Mouse (Mus musculus) ES-E14 (cell line): ENCODE data around the gene Dnajc10. TPM values are rescaled to one million over a fixed set of nuclear protein-coding genes. Genes with fewer than 3 reads are reported as not detected.

Experiments
- DNase-seq: peaks from one replicate; pipeline ENCODE4 v3.0.0-alpha.2; 2013; ENCODE audit warnings: low read depth, low spot score
- H3K27ac ChIP-seq: 2 replicates; pipeline ENCODE4 v1.5.1; 2012; ENCODE audit warnings: low read depth, mild to moderate bottlenecking, low read length, moderate library complexity, mixed read lengths; ENCODE audit not compliant: poor library complexity, insufficient read depth, severe bottlenecking
- H3K36me3 ChIP-seq: 2 replicates; pipeline ENCODE4 v1.6.1; 2012; ENCODE audit warnings: mild to moderate bottlenecking, low read length, moderate library complexity, mixed read lengths; ENCODE audit not compliant: control insufficient read depth, poor library complexity, insufficient read depth, severe bottlenecking
- H3K4me1 ChIP-seq, 2 experiments: fragments of 150-350 bp in 1 of 2; sonication (generic) in 1 of 2; 2 replicates each; pipeline ENCODE4 v1.6.1; 2012; ENCODE audit warnings: low read length in 2 of 2, mild to moderate bottlenecking in 1 of 2, mixed read lengths in 1 of 2; ENCODE audit not compliant: control insufficient read depth in 2 of 2, insufficient read depth in 2 of 2, poor library complexity in 1 of 2
- H3K4me3 ChIP-seq, 2 experiments: fragments of 150-350 bp in 1 of 2; sonication (generic) in 1 of 2; 2 replicates each; pipeline ENCODE4 v1.5.1; 2012; ENCODE audit warnings: low read length in 2 of 2, low read depth in 1 of 2, mild to moderate bottlenecking in 1 of 2, mixed read lengths in 1 of 2; ENCODE audit not compliant: insufficient read depth in 1 of 2, poor library complexity in 1 of 2, severe bottlenecking in 1 of 2
- H3K9ac ChIP-seq: 2 replicates; pipeline ENCODE4 v1.6.1; 2012; ENCODE audit warnings: low read depth, mild to moderate bottlenecking, low read length, mixed read lengths; ENCODE audit not compliant: poor library complexity, insufficient read depth, severe bottlenecking
- H3K9me3 ChIP-seq: fragments of 150-350 bp; sonication (generic); 2 replicates; pipeline ENCODE4 v1.6.1; 2012; ENCODE audit warnings: low read depth, mild to moderate bottlenecking, low read length; ENCODE audit not compliant: control insufficient read depth, insufficient read depth
- CHD2 ChIP-seq: IDR thresholded peaks from 2 replicates; pipeline ENCODE4 v1.6.1; 2014; ENCODE audit warnings: mild to moderate bottlenecking, low read depth, low read length, inconsistent platforms
- HCFC1 ChIP-seq: IDR thresholded peaks from 2 replicates; pipeline ENCODE4 v1.6.1; 2012; ENCODE audit warnings: low read length, inconsistent platforms, borderline replicate concordance; ENCODE audit not compliant: insufficient read depth
- MAFK ChIP-seq: IDR thresholded peaks from 2 replicates; pipeline ENCODE4 v1.6.1; 2014; ENCODE audit warnings: mild to moderate bottlenecking, low read depth, low read length, inconsistent platforms; ENCODE audit not compliant: insufficient read depth
- ZC3H11A ChIP-seq: IDR thresholded peaks from 2 replicates; pipeline ENCODE4 v1.6.1; 2012; ENCODE audit warnings: low read depth, mild to moderate bottlenecking, inconsistent platforms, low read length, borderline replicate concordance
- ZNF384 ChIP-seq: IDR thresholded peaks from 2 replicates; pipeline ENCODE4 v1.6.1; 2012; ENCODE audit warnings: low read depth, low read length, inconsistent platforms
- in situ Hi-C, 2 experiments: fragments of 600-800 bp; cut with MboI; formaldehyde crosslinking; loops; one replicate each; pipeline ENCODE4 v1.15.1; 2025; ENCODE audit warnings: low sequenced_read_pairs in 2 of 2, inconsistent platforms in 1 of 2; ENCODE audit not compliant: unreplicated experiment in 2 of 2
- total RNA-seq: library from RNA; depleted of rRNA; stranded (reverse); fragments of 300-350 nt; gene quantifications from 2 replicates; pipeline ENCODE4 v1.2.3, GENCODE M21; 2012

Dnajc10 gene
- total RNA-seq, 1 experiment = 78.3 TPM

DNA sequence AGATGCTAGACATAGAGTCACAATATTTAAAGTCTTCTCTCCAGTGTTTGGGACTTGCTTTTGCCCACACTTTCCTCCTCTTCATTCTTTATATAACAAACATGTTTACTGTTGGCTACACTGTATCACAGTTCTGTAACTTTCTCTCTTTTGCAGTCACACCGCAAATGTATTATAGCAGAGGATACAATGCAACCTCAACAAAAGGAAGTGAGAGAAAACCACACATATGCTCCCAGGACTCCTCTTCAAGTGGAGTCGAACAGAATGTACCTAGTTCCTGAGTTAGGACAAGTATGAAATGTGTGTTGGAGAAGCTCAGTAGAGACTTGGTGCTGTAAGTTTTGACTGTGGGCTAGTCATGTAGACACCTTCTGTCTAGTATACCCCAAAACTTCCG lies 42.2 kb upstream of the Dnajc10 start:
- Histone ChIP-seq H3K9me3 (no peaks in the 10 kb centered on the region), H3K9ac (no peak overlapping the region), H3K4me1 (no peaks in the 10 kb centered on the region), H3K27ac (no peak overlapping the region), H3K36me3 (no peaks in the 10 kb centered on the region), H3K4me3 (no peak overlapping the region)
- DNase-seq = no peak
- in situ Hi-C loops = loop anchor here in 1 of 2 experiments (10.0 kb wide), 1 partner anchor 408 kb away; no protein-coding TSS in a partner anchor
- no peak for TF ChIP-seq ZC3H11A
- no peak for TF ChIP-seq ZNF384
- TF ChIP-seq CHD2 = no peak
- no peak for TF ChIP-seq MAFK
- TF ChIP-seq HCFC1 = no peak

DNA sequence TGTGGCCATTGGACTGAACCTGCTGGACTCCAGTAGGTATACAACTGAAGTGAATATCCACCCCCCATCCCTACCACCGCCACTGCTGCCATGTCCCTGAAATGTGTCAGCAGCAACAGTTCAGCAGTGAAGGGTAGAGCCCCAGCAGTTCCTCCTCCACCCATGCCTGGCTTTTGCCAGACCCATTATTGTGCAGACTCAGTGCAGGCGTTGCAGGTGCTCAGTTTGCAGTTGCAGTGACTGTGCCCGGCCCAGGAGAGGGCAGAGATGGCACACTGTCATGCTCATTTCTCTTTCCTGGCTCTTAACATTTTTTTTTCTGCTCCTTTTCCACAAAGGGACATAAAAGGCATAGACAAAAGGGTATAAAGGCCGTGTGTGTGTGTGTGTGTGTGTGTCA lies 41.5 kb upstream of the Dnajc10 start:
- no peak for DNase-seq
- Histone ChIP-seq H3K36me3 (no peaks in the 10 kb centered on the region), H3K9me3 (no peaks in the 10 kb centered on the region), H3K4me1 (no peaks in the 10 kb centered on the region), H3K9ac (no peak overlapping the region), H3K27ac (no peak overlapping the region), H3K4me3 (no peak overlapping the region)
- in situ Hi-C loops = loop anchor here in 1 of 2 experiments (10.0 kb wide), 1 partner anchor 409 kb away; no protein-coding TSS in a partner anchor
- no peak for TF ChIP-seq HCFC1
- TF ChIP-seq MAFK = no peak

DNA sequence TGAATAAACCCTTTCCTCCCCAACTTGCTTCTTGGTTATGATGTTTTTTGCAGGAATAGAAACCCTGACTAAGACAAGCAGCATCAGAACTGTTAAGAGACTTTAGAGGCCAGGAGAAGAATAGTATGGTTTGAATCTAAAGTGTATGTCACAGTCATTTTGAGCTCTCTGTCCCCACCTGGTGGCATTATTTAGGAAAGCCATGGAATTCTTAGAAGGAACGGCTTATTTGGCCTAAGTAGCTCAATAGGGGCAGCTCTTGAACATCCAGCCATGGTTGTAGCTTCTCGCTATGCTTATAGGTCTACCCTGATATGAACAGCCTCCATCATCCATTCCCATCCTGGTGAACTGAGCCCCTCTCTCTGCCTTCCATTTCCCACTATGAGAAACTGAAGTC lies 40.1 kb upstream of the Dnajc10 start:
- no peaks in the 10 kb centered on the region for H3K36me3 ChIP-seq
- in situ Hi-C loops = loop anchor here in 1 of 2 experiments (10.0 kb wide), 1 partner anchor 410 kb away; no protein-coding TSS in a partner anchor
- no peaks in the 10 kb centered on the region for H3K9me3 ChIP-seq
- no peak overlapping the region for H3K9ac ChIP-seq
- TF ChIP-seq ZNF384 (no peak), MAFK (no peak), ZC3H11A (0 out of 2 replicates have a peak, but pooled peaks have one; percentile 22)
- DNase-seq = peak; percentile 66
- H3K27ac ChIP-seq = no peak overlapping the region
- no peaks in the 10 kb centered on the region for H3K4me1 ChIP-seq
- no peak overlapping the region for H3K4me3 ChIP-seq

DNA sequence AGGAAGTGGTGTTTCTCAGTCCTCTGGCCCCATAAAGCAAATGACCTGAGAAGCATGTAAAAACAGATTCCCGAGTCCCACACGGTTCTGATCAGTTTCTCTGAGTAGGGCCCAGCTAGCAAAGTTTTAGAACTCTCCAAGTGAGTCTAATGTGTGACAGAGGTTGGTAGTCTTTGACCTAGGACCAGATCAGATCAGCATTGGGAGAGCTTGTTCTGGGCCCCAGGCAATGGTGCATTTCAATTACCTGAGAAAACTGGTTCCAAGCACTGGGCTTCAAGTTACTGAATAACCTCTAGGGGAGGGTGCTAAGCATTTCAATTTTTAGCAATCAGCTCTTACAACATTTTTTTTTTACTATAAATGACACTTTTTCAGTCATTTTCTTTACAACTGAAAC lies 33.1 kb upstream of the Dnajc10 start:
- no peak overlapping the region for H3K9ac ChIP-seq
- in situ Hi-C loops = no loop called here
- TF ChIP-seq CHD2 (no peak), HCFC1 (no peak), ZC3H11A (no peak), MAFK (no peak), ZNF384 (no peak)
- DNase-seq = no peak
- H3K27ac ChIP-seq = no peak overlapping the region
- no peaks in the 10 kb centered on the region for H3K36me3 ChIP-seq
- H3K4me3 ChIP-seq = no peak overlapping the region
- H3K4me1 ChIP-seq = no peaks in the 10 kb centered on the region
- no peaks in the 10 kb centered on the region for H3K9me3 ChIP-seq

DNA sequence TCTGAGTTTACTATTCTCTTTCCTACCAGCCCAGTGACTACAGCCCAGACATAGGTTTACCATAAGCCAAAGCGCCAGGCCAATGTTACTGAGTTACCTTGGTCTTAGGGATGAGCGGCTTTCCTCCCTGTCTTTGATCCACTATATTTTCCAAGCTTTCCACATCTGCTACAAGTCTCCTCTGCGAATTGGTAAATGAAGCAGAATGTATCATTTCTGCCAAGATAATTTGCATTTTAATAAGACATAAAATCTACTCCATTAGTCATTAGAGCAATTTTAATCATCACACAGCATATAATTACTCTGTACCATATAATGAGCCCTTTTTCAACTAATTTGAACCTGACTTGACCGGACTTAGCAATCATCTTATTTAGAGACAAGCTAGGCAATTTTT lies 28.9 kb upstream of the Dnajc10 start:
- no peak for DNase-seq
- no peak overlapping the region for H3K27ac ChIP-seq
- in situ Hi-C loops = no loop called here
- H3K36me3 ChIP-seq = no peaks in the 10 kb centered on the region
- no peak for TF ChIP-seq CHD2
- no peak for TF ChIP-seq MAFK
- no peak for TF ChIP-seq HCFC1
- no peaks in the 10 kb centered on the region for H3K4me1 ChIP-seq
- H3K9ac ChIP-seq = no peak overlapping the region
- H3K4me3 ChIP-seq = no peak overlapping the region
- no peaks in the 10 kb centered on the region for H3K9me3 ChIP-seq
